Comparison of ENCODE assay signal across 7 mouse cellular contexts in the genomic region with DNA sequence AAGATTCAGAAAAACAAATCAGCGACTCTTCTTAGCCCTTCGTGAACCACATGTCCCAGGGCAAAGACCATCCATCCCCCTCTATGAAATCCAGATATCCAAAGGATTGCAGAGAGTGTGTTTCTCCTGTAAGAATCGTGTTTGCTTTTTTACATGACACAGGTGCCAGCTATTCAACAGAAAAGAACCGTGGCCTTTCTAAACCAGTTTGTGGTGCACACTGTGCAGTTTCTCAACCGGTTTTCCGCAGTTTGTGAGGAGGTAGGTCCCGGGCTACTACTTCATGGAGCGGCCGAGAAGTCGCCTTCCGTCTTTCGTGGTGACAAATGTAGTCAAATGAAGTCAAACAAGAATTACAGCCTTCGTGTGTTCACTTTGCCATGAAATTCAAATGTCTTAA. TPM values are rescaled to one million over a fixed set of nuclear protein-coding genes. Genes with fewer than 3 reads are reported as not detected.
A peak's percentile ranks its signal among the peaks of the same experiment; 100 is the strongest.
DNase-seq lines count a peak whose midpoint lies in the region; ATAC-seq and TF ChIP-seq lines count a peak whose summit lies in the region.

No protein-coding gene starts in this region.

- no peaks in the 10 kb centered on the region for H3K9me3 ChIP-seq in embryonic facial prominence, embryonic 13.5 days
- H3K9me3 ChIP-seq in hindbrain, embryonic 16.5 days (ENCODE audit: control insufficient read depth, low read length): no peaks in the 10 kb centered on the region
- no peaks in the 10 kb centered on the region for H3K9me3 ChIP-seq in neural tube, embryonic 11.5 days (ENCODE audit: control insufficient read depth, low read length)

- H3K9ac ChIP-seq in embryonic facial prominence, embryonic 13.5 days: peak overlapping the region; percentile 75
- peak overlapping the region; percentile 93 for H3K9ac ChIP-seq in hindbrain, embryonic 16.5 days (ENCODE audit: low read depth, low read length)
- peak overlapping the region; percentile 74 for H3K9ac ChIP-seq in neural tube, embryonic 11.5 days (ENCODE audit: low read length)

- 76% methylated on average over 13 of the region's 13 CpGs for WGBS in embryonic facial prominence, embryonic 13.5 days
- 78% methylated on average over 13 of the region's 13 CpGs for WGBS in hindbrain, embryonic 16.5 days
- WGBS in neural tube, embryonic 11.5 days: 81% methylated on average over 13 of the region's 13 CpGs

- H3K4me3 ChIP-seq in layer of hippocampus, adult 2 months: peak overlapping the region; percentile 89; the same call in 1 of the 2 replicates
- peak overlapping the region; percentile 56 for H3K4me3 ChIP-seq in embryonic facial prominence, embryonic 13.5 days
- H3K4me3 ChIP-seq in hindbrain, embryonic 16.5 days (ENCODE audit: low read length): peak overlapping the region; percentile 75
- H3K4me3 ChIP-seq in neural tube, embryonic 11.5 days (ENCODE audit: low read depth, low read length): peak overlapping the region; percentile 58

- no peak for DNase-seq in layer of hippocampus, adult 2 months (ENCODE audit: low spot score in 2 of 2)
- no peak for DNase-seq in layer of hippocampus, adult 11-12 months (ENCODE audit: low spot score)
- no peak for DNase-seq in neural tube, embryonic 11.5 days (ENCODE audit: low spot score)
- DNase-seq in urinary bladder, postnatal 25 days (ENCODE audit: low spot score): no peak

- ATAC-seq in embryonic facial prominence, embryonic 13.5 days (ENCODE audit: insufficient number of reproducible peaks, insufficient read depth, low FRiP score, low TSS enrichment, low read depth): no peak
- no peak; the same call in 1 of the 2 replicates for ATAC-seq in hindbrain, embryonic 16.5 days
- no peak for ATAC-seq in neural tube, embryonic 11.5 days (ENCODE audit: insufficient read depth, low FRiP score, low TSS enrichment)
- no peak for ATAC-seq in granulocyte monocyte progenitor cell, adult 5-6 weeks (replicated peaks; ENCODE audit: poor library complexity, severe bottlenecking)

- no peaks in the 10 kb centered on the region for H3K27me3 ChIP-seq in embryonic facial prominence, embryonic 13.5 days
- H3K27me3 ChIP-seq in hindbrain, embryonic 16.5 days (replicated peaks; ENCODE audit: control insufficient read depth, insufficient read depth, low read length): no peaks in the 10 kb centered on the region
- H3K27me3 ChIP-seq in neural tube, embryonic 11.5 days (ENCODE audit: control insufficient read depth, insufficient read depth, low read length): no peaks in the 10 kb centered on the region

- peaks cover 5% of the 10 kb centered on the region for H3K4me1 ChIP-seq in embryonic facial prominence, embryonic 13.5 days
- H3K4me1 ChIP-seq in hindbrain, embryonic 16.5 days (ENCODE audit: control insufficient read depth, insufficient read depth, low read depth, low read length): peaks cover 4% of the 10 kb centered on the region
- no peaks in the 10 kb centered on the region for H3K4me1 ChIP-seq in neural tube, embryonic 11.5 days (ENCODE audit: control insufficient read depth, insufficient read depth, low read length)

- H3K27ac ChIP-seq in layer of hippocampus, adult 2 months: no peak overlapping the region
- 0 out of 2 replicates have a peak overlapping the region, but pooled peaks have one; percentile 45 for H3K27ac ChIP-seq in embryonic facial prominence, embryonic 13.5 days
- peak overlapping the region; percentile 87 for H3K27ac ChIP-seq in hindbrain, embryonic 16.5 days (ENCODE audit: low read depth, low read length)
- H3K27ac ChIP-seq in neural tube, embryonic 11.5 days (ENCODE audit: low read depth, low read length): no peak overlapping the region

- H3K36me3 ChIP-seq in embryonic facial prominence, embryonic 13.5 days: peaks cover 10% of the 10 kb centered on the region
- H3K36me3 ChIP-seq in hindbrain, embryonic 16.5 days (ENCODE audit: control insufficient read depth, insufficient read depth, low read length): no peaks in the 10 kb centered on the region
- H3K36me3 ChIP-seq in neural tube, embryonic 11.5 days (ENCODE audit: control insufficient read depth, insufficient read depth, low read length): no peaks in the 10 kb centered on the region

- peak overlapping the region; percentile 64 for H3K4me2 ChIP-seq in embryonic facial prominence, embryonic 13.5 days
- H3K4me2 ChIP-seq in hindbrain, embryonic 16.5 days (ENCODE audit: low read length): peak overlapping the region; percentile 75
- H3K4me2 ChIP-seq in neural tube, embryonic 11.5 days (ENCODE audit: low read depth): peak overlapping the region; percentile 68

- no peak for TF ChIP-seq CTCF in layer of hippocampus, adult 2 months (conservative IDR thresholded peaks at IDR 0.05)

RNA-seq across cellular contexts. Expression of gene Washc3, which starts 0.8 kb away (rescaled TPM):
- 10 to 100 TPM; 23.8 to 26.8 TPM for total RNA-seq in layer of hippocampus, adult 2 months (2021)
- polyA plus RNA-seq in embryonic facial prominence, embryonic 13.5 days (2015; fragmentation: Nextera tagmentation; extraction: Ambion mirVana): 56.2 and 64.1 TPM in 2 replicates
- 38.7 and 43.7 TPM in 2 replicates for polyA plus RNA-seq in hindbrain, embryonic 16.5 days (2015; fragmentation: Nextera tagmentation; extraction: Ambion mirVana)
- polyA plus RNA-seq in neural tube, embryonic 11.5 days (2014; fragmentation: Nextera tagmentation; extraction: Ambion mirVana): 39.2 and 40.7 TPM in 2 replicates
- 69.6 and 93.3 TPM in 2 replicates for total RNA-seq in granulocyte monocyte progenitor cell, adult 5-6 weeks (2014; fragmentation: Nextera tagmentation)
- total RNA-seq in granulocyte monocyte progenitor cell, adult 5-6 weeks (2017): 33.0 and 33.9 TPM in 2 replicates

RNA-seq across cellular contexts. Expression of gene Nup37, which starts 54.9 kb away (rescaled TPM):
- total RNA-seq in layer of hippocampus, adult 2 months (2021): 1 to 10 TPM; 8.0 to 8.4 TPM
- 90.8 and 95.3 TPM in 2 replicates for polyA plus RNA-seq in embryonic facial prominence, embryonic 13.5 days (2015; fragmentation: Nextera tagmentation; extraction: Ambion mirVana)
- polyA plus RNA-seq in hindbrain, embryonic 16.5 days (2015; fragmentation: Nextera tagmentation; extraction: Ambion mirVana): 21.1 and 23.4 TPM in 2 replicates
- 77.7 and 85.2 TPM in 2 replicates for polyA plus RNA-seq in neural tube, embryonic 11.5 days (2014; fragmentation: Nextera tagmentation; extraction: Ambion mirVana)
- 37.2 and 57.7 TPM in 2 replicates for total RNA-seq in granulocyte monocyte progenitor cell, adult 5-6 weeks (2014; fragmentation: Nextera tagmentation)
- total RNA-seq in granulocyte monocyte progenitor cell, adult 5-6 weeks (2017): 89.4 and 125 TPM in 2 replicates

RNA-seq across cellular contexts. Expression of gene Parpbp, which starts 54.9 kb away (rescaled TPM):
- total RNA-seq in layer of hippocampus, adult 2 months (2021): under 1 TPM; 0.59 to 0.64 TPM
- polyA plus RNA-seq in embryonic facial prominence, embryonic 13.5 days (2015; fragmentation: Nextera tagmentation; extraction: Ambion mirVana): 10.6 and 11.9 TPM in 2 replicates
- polyA plus RNA-seq in hindbrain, embryonic 16.5 days (2015; fragmentation: Nextera tagmentation; extraction: Ambion mirVana): 1.4 and 2.9 TPM in 2 replicates
- 12.6 and 14.3 TPM in 2 replicates for polyA plus RNA-seq in neural tube, embryonic 11.5 days (2014; fragmentation: Nextera tagmentation; extraction: Ambion mirVana)
- total RNA-seq in granulocyte monocyte progenitor cell, adult 5-6 weeks (2014; fragmentation: Nextera tagmentation): 9.4 and 9.5 TPM in 2 replicates
- total RNA-seq in granulocyte monocyte progenitor cell, adult 5-6 weeks (2017): 23.2 and 34.2 TPM in 2 replicates

Comparison
In these comparisons a context has a peak if more than half of its experiments do, and no peak if none do; other contexts are left out.
1. H3K27ac ChIP-seq: peak in embryonic facial prominence, embryonic 13.5 days (single experiment) and hindbrain, embryonic 16.5 days (single experiment); none in layer of hippocampus, adult 2 months (single experiment) and neural tube, embryonic 11.5 days (single experiment).
2. Peak in every context shown above with its lines, with median percentiles within 50 percentile points of each other: H3K4me3 ChIP-seq, H3K4me2 ChIP-seq and H3K9ac ChIP-seq.